Mouse (Mus musculus) spleen, adult 10 weeks (tissue): ENCODE data around the gene Vsig2. TPM values are rescaled to one million over a fixed set of nuclear protein-coding genes. Genes with fewer than 3 reads are reported as not detected.

Experiments used
- polyA plus RNA-seq: library from polyadenylated mRNA; stranded (reverse); fragments of 350-450 nt; fragmentation: Illumina TruSeq; extraction: RNeasy Lipid Tissue Mini Kit (QIAGEN cat#74804); gene quantifications from one replicate; pipeline ENCODE4 v1.2.3, GENCODE M21; 2015; ENCODE audit warnings: low replicate concordance; ENCODE audit not compliant: insufficient read depth

Gene Vsig2
- polyA plus RNA-seq: 4.5 TPM

DNA sequence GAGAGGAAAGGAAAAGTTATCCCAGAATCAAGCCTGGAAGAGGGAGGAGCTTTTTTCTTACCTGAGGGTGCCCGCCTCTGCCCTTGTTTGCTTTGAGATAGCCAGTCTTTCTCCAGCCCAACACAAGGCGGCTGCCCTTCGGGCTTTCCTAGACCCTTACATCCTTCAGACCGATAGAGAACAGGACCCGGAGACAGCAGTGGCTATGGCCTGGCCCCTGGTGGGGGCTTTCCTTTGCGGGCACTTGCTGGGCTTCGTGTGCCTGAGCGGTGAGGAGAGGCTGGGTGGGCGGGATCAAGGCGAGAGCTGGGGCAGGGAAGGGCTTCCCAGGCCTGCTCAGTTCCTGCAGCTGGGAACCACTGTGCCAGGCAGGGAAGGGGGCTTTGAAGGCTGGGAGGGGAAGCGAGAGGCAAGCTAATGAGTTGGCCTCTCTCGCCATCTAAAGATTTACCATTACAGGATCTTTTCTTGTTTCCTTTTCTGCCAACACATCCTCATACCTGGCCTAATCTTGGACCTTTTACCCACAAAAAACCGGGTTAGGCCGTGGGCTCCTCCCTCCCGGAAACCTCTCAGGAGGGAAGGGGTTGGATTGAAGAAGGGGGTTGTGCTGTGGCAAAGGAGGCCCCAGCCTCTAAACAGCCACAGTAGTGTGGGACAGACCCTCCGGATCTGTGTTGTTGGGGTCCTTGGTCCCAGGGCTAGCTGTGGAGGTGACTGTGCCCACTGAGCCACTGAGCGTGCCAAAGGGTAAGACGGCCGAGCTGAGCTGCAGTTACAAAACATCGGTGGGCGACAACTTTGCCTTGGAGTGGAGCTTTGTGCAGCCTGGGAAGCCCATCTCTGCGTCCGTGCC, at the start of gene Vsig2:
Gene Vsig2, plus strand, starts transcription at position 86 of the 856 bp plus-strand sequence.

DNA sequence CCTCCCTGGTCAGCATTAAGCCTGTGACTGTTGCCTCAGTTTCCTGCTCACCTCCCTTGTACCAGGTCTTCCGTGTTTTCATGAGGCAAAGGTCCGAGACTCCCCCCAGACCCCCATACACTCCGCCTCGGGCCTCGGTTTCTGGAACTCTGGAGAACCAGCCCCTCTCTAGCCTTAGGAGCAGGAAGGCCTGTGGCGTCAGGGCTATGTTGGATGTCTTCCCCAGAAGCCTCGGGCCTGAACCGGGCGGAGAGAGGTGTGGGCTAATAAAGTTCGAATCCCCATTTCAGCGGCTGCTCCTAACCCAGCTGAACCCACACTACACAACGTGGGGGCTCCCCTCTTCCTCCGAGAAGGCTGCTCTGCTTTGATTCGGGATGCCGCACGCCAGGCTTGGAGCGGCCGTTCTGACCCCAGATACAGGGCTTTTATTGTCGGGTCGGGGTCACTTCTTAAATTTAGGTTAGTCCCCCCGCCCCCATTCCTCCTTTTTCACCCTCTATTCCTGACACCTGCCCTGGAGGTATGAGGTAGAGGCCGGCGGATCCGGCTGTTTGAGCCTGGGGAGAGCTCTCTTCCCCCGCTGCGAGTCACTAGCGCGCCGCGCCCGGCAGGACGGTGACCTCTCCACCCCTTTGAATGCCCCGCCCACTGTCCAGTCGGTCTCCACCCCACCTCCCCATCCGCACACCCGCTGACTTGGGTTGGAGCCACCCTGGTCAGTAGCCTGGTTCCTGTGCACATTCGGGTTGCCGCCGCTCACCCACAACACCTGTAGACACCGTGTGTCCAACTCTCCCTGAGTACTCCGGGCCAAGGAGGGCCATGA, 11.4 kb upstream of the Vsig2 start, which contains the start of gene Esam:
Gene Esam, plus strand, starts transcription at position 683 of the 829 bp plus-strand sequence.

DNA sequence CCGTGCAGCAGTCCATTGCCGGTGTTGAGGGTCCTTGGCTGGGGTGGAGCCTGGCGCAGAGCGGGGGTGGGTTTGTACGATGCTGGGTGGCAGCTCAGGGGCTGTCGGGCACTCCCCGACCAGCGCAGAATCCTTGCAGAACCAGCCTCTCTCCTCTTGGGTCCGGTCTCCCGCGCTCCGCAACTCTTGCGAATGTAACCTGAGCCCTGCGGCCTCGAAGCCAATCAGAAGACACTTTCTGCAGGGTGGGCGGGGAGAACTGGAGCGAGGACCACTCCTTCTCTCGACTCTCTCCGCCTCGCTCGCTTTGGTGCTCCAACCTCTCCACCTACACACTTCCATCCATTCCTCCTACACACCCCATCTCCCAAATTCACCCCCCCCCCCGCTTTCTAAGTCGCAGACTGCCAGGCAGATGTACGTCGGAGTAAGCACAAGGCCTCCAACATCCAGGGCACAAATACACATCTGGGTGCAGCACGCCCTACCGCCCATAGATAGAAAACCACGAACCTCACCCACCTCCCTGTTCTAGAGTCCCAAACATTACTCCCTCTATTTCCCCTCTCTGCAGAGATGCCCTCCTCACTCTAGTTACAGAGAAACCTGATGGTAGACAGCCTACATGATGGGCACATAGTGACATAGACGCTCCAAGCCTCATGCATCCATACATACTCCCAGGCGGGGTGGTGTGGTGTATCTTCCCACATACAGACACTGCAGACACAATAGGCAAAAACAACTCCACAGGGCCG, 13.7 kb downstream of the Vsig2 start, which contains the start of gene Nrgn:
Gene Nrgn, minus strand, starts transcription at position 369 of the 758 bp plus-strand sequence.

DNA sequence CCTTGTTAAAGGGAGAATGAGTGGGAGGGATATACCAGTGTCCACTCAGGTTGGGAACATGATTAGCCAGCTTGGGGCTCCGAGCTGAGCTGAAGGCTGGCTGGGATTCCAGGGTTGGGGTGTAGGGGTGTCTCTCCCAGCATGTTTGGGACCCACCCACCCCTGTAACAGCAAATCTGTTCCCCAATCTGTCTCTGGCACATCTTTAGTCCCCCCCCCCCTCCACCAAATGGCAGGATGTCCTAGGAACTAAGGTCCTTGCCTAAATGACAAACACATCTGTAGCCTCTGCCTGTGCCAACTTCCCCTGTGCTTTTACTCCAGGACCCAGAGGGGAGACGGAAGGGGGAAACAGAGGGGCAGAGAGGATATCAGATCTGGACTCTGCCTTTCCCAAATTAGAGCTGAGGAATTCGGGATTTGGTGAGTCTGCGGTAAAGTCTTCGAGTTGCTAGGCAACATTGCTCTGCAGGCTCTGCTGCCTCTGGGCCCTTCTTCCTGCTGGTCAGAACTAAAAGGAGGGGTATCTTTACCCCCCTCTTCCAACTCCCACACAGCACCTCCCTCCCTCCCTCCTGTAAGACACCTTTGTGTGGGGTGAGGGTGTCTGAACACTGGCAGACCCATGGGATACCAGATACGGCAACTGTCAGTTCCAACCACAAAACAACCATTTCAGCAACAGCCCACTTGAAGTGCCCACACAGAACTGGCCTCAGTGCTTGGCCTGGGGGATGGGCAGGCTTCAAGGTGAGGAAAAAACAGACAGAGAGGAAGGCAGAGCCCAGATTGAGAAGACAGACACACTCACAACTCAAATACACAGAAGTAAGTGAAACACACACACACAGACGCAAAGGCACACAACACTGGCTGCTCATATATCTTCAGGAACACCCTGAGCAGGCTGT, 16.0 kb downstream of the Vsig2 start, which contains the start of gene Siae:
Gene Siae, plus strand, starts transcription at position 861 of the 911 bp plus-strand sequence.

Other genes with a start within 250 kb of the Vsig2 start
- gene Ccdc15, start 190.8 kb upstream of the Vsig2 start, polyA plus RNA-seq: 8.6 TPM
- not detected for gene Hepacam, start 171.9 kb upstream of the Vsig2 start, polyA plus RNA-seq
- gene Robo4, start 137.4 kb upstream of the Vsig2 start, polyA plus RNA-seq: 5.1 TPM
- not detected for gene Robo3, start 106.0 kb upstream of the Vsig2 start, polyA plus RNA-seq
- gene Msantd2, start 49.9 kb upstream of the Vsig2 start, polyA plus RNA-seq: 82.8 TPM
- 20.3 TPM for gene Esam, start 11.2 kb upstream of the Vsig2 start, polyA plus RNA-seq
- gene Nrgn, start 13.6 kb downstream of the Vsig2 start, polyA plus RNA-seq: 2.5 TPM
- 18.9 TPM for gene Siae, start 16.4 kb downstream of the Vsig2 start, polyA plus RNA-seq
- 3.2 TPM for gene Spa17, start 74.5 kb downstream of the Vsig2 start, polyA plus RNA-seq
- gene Tbrg1, start 118.1 kb downstream of the Vsig2 start, polyA plus RNA-seq: 72.9 TPM
- not detected for gene Panx3, start 130.0 kb downstream of the Vsig2 start, polyA plus RNA-seq
- gene Olfr160, start 177.0 kb downstream of the Vsig2 start, polyA plus RNA-seq: not detected
- gene Olfr874, start 205.9 kb downstream of the Vsig2 start, polyA plus RNA-seq: not detected
- not detected for gene Olfr875, start 232.6 kb downstream of the Vsig2 start, polyA plus RNA-seq